Mouse (Mus musculus): ENCODE data around the gene Acbd6. TPM values are rescaled to one million over a fixed set of nuclear protein-coding genes. Genes with fewer than 3 reads are reported as not detected.
A peak's percentile ranks its signal among the peaks of the same experiment; 100 is the strongest.

Acbd6 gene
- polyA plus RNA-seq, 1 experiment from 2014 or later = 88.0 TPM

- 55% methylated on average over 4 of the region's 4 CpGs for WGBS
- Histone ChIP-seq H3K4me2 (no peak overlapping the region), H3K36me3 (ENCODE audit: insufficient read depth) (no peaks in the 10 kb centered on the region), H3K27me3 (ENCODE audit: insufficient read depth, low read length) (no peaks in the 10 kb centered on the region), H3K27ac (ENCODE audit: low read depth) (no peak overlapping the region), H3K4me1 (ENCODE audit: insufficient read depth) (no peaks in the 10 kb centered on the region), H3K4me3 (ENCODE audit: low read depth, low read length) (no peak overlapping the region), H3K9ac (no peak overlapping the region), H3K9me3 (ENCODE audit: low read depth, low read length) (no peaks in the 10 kb centered on the region)
- ATAC-seq (ENCODE audit: insufficient read depth) = no peak
- no peak for DNase-seq
- no peak for TF ChIP-seq CTCF (IDR thresholded peaks at IDR 0.05; ENCODE audit: low read depth)
These were observed 50.6 kb downstream of the Acbd6 start for GRCm38 (mm10) chr1:155608524-155608923.

- H3K4me3 ChIP-seq (ENCODE audit: low read depth, low read length) = no peak overlapping the region
- H3K27ac ChIP-seq (ENCODE audit: low read depth) = no peak overlapping the region
- H3K4me1 ChIP-seq (ENCODE audit: insufficient read depth) = no peaks in the 10 kb centered on the region
- H3K4me2 ChIP-seq = no peak overlapping the region
- no peak overlapping the region for H3K9ac ChIP-seq
- TF ChIP-seq CTCF (IDR thresholded peaks at IDR 0.05; ENCODE audit: low read depth) = 0 out of 2 replicates have a peak, but pooled peaks have one; percentile 15
- H3K36me3 ChIP-seq (ENCODE audit: insufficient read depth) = no peaks in the 10 kb centered on the region
- no peaks in the 10 kb centered on the region for H3K9me3 ChIP-seq (ENCODE audit: low read depth, low read length)
- DNase-seq (no peak), ATAC-seq (ENCODE audit: insufficient read depth) (no peak)
- 48% methylated on average over 2 of the region's 2 CpGs for WGBS
- H3K27me3 ChIP-seq (ENCODE audit: insufficient read depth, low read length) = no peaks in the 10 kb centered on the region
These were observed 56.5 kb downstream of the Acbd6 start for GRCm38 (mm10) chr1:155614426-155614825.

GRCm38 (mm10) chr1:155621075-155621474 is 63.2 kb downstream of the Acbd6 start:
- Histone ChIP-seq H3K36me3 (ENCODE audit: insufficient read depth) (peaks cover 9% of the 10 kb centered on the region), H3K4me3 (ENCODE audit: low read depth, low read length) (no peak overlapping the region), H3K9ac (no peak overlapping the region), H3K9me3 (ENCODE audit: low read depth, low read length) (no peaks in the 10 kb centered on the region), H3K27ac (ENCODE audit: low read depth) (no peak overlapping the region), H3K4me1 (ENCODE audit: insufficient read depth) (no peaks in the 10 kb centered on the region), H3K4me2 (no peak overlapping the region), H3K27me3 (ENCODE audit: insufficient read depth, low read length) (no peaks in the 10 kb centered on the region)
- TF ChIP-seq CTCF (IDR thresholded peaks at IDR 0.05; ENCODE audit: low read depth) = no peak
- WGBS = 66% methylated on average over 6 of the region's 6 CpGs
- no peak for ATAC-seq (ENCODE audit: insufficient read depth)
- DNase-seq = no peak

GRCm38 (mm10) chr1:155623192-155623591 is 65.3 kb downstream of the Acbd6 start:
- DNase-seq (no peak), ATAC-seq (ENCODE audit: insufficient read depth) (no peak)
- Histone ChIP-seq H3K27me3 (ENCODE audit: insufficient read depth, low read length) (no peaks in the 10 kb centered on the region), H3K4me3 (ENCODE audit: low read depth, low read length) (no peak overlapping the region), H3K27ac (ENCODE audit: low read depth) (no peak overlapping the region), H3K9ac (no peak overlapping the region), H3K9me3 (ENCODE audit: low read depth, low read length) (no peaks in the 10 kb centered on the region), H3K4me2 (no peak overlapping the region), H3K4me1 (ENCODE audit: insufficient read depth) (no peaks in the 10 kb centered on the region), H3K36me3 (ENCODE audit: insufficient read depth) (peaks cover 13% of the 10 kb centered on the region)
- TF ChIP-seq CTCF (IDR thresholded peaks at IDR 0.05; ENCODE audit: low read depth) = no peak
- 90% methylated on average over 8 of the region's 8 CpGs for WGBS

- Histone ChIP-seq H3K36me3 (ENCODE audit: insufficient read depth) (peaks cover 13% of the 10 kb centered on the region), H3K4me1 (ENCODE audit: insufficient read depth) (no peaks in the 10 kb centered on the region), H3K4me2 (no peak overlapping the region), H3K27me3 (ENCODE audit: insufficient read depth, low read length) (no peaks in the 10 kb centered on the region), H3K27ac (ENCODE audit: low read depth) (no peak overlapping the region), H3K9ac (no peak overlapping the region), H3K4me3 (ENCODE audit: low read depth, low read length) (no peak overlapping the region), H3K9me3 (ENCODE audit: low read depth, low read length) (no peaks in the 10 kb centered on the region)
- WGBS = 84% methylated on average over 2 of the region's 2 CpGs
- DNase-seq (no peak), ATAC-seq (ENCODE audit: insufficient read depth) (no peak)
- no peak for TF ChIP-seq CTCF (IDR thresholded peaks at IDR 0.05; ENCODE audit: low read depth)
These were observed 69.8 kb downstream of the Acbd6 start for GRCm38 (mm10) chr1:155627746-155628145.

GRCm38 (mm10) chr1:155636648-155637047 is 78.7 kb downstream of the Acbd6 start:
- Histone ChIP-seq H3K9ac (no peak overlapping the region), H3K27me3 (ENCODE audit: insufficient read depth, low read length) (no peaks in the 10 kb centered on the region), H3K4me2 (no peak overlapping the region), H3K36me3 (ENCODE audit: insufficient read depth) (no peaks in the 10 kb centered on the region), H3K9me3 (ENCODE audit: low read depth, low read length) (no peaks in the 10 kb centered on the region), H3K27ac (ENCODE audit: low read depth) (no peak overlapping the region), H3K4me3 (ENCODE audit: low read depth, low read length) (no peak overlapping the region), H3K4me1 (ENCODE audit: insufficient read depth) (no peaks in the 10 kb centered on the region)
- TF ChIP-seq CTCF (IDR thresholded peaks at IDR 0.05; ENCODE audit: low read depth) = no peak
- DNase-seq (no peak), ATAC-seq (ENCODE audit: insufficient read depth) (no peak)
- WGBS = 85% methylated on average over 7 of the region's 7 CpGs

- Histone ChIP-seq H3K27me3 (ENCODE audit: insufficient read depth, low read length) (no peaks in the 10 kb centered on the region), H3K4me2 (no peak overlapping the region), H3K4me1 (ENCODE audit: insufficient read depth) (no peaks in the 10 kb centered on the region), H3K4me3 (ENCODE audit: low read depth, low read length) (no peak overlapping the region), H3K27ac (ENCODE audit: low read depth) (no peak overlapping the region), H3K36me3 (ENCODE audit: insufficient read depth) (no peaks in the 10 kb centered on the region), H3K9me3 (ENCODE audit: low read depth, low read length) (no peaks in the 10 kb centered on the region), H3K9ac (no peak overlapping the region)
- ATAC-seq (ENCODE audit: insufficient read depth) (no peak), DNase-seq (no peak)
- no peak for TF ChIP-seq CTCF (IDR thresholded peaks at IDR 0.05; ENCODE audit: low read depth)
- WGBS = 84% methylated on average over 5 of the region's 5 CpGs
These were observed 87.9 kb downstream of the Acbd6 start for GRCm38 (mm10) chr1:155645816-155646215.

All from lung, embryonic 14.5 days (tissue).